Mouse (Mus musculus): Measurements from ENCODE around the gene Entpd1. TPM values are rescaled to one million over a fixed set of nuclear protein-coding genes. Genes with fewer than 3 reads are reported as not detected.

The Entpd1 gene
- polyA plus RNA-seq, 1 experiment from 2014 or later = 6.6 TPM

DNA sequence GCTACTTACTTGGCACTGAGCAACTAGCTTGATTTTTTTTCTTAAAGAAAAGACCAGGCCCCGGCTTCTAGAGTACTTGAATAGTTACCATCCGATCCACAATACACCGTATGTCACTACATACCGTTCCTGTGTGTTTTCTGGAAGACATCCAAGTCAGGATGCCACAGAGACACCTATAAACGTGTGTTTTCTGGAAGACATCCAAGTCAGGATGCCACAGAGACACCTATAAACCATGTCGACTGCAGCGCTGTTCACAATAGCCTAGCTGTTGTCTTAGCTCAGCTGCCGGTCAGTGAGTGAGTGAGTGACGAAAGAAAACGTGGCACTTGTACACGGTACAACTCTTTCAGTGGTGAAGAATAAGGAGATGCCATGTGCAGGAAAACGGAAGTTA is 13.8 kb downstream of the Entpd1 start:
- no peak for DNase-seq (ENCODE audit: low spot score)

DNA sequence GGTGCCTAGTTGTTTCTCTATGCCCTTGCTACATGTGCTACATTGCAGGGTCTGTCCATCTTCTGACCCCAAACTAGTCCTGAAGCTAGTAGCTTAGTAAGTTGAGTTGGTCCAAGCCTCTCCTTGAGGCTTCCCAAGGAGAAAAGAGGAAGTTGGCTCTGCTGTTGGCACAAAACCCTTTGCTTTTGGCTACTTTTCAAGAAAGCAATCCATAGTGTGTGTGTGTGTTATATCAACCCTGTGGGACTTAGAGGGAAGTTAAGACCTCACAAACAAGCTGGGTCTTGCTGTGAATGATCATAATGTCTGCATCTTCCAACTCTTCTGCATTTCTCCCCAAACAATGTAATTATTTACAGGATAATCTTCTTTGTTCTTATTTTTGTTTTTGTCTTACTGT is 16.8 kb downstream of the Entpd1 start:
- no peak for DNase-seq (ENCODE audit: low spot score)

DNA sequence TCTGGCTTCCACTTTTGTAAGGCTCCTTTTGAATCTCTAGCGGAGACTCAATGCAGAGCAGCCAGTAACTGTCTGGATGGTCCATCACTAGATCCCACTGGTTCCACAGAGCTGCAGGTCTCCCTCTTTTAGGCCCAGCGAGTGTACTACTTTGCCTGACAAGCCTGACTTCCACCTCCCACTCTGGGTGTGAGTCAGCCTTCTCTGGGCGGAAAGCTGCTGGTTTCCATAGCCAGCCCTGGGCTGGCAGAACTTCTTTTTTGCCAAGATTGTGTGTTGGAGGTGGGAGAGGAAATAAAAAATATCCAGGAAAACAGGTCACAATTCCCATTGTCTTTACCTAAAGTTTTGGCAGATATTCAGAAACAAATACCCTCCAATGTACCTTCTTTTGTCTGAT is 17.9 kb downstream of the Entpd1 start:
- no peak for DNase-seq (ENCODE audit: low spot score)

GRCm38 (mm10) chr19:40630606-40631005 is 18.4 kb downstream of the Entpd1 start:
- DNase-seq (ENCODE audit: low spot score) = no peak

DNA sequence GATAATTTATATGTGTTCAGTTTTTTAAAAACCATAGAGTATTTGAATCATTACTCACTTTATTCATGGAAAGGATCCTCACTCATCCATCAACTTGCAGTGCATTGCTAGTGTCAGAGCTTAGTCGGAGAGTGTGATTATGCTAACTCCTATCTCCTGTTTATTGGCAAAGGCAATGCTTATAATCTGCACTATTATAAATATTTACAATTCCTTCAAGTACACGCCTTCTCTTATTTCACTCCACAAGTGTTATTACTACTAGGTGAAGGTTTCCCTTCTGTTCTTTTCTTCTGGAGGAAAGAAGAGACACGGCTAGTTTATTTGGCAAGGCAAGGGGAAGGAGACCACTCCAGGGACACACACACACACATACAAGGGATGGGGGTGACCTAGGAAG is 20.0 kb downstream of the Entpd1 start:
- DNase-seq (ENCODE audit: low spot score) = no peak

DNA sequence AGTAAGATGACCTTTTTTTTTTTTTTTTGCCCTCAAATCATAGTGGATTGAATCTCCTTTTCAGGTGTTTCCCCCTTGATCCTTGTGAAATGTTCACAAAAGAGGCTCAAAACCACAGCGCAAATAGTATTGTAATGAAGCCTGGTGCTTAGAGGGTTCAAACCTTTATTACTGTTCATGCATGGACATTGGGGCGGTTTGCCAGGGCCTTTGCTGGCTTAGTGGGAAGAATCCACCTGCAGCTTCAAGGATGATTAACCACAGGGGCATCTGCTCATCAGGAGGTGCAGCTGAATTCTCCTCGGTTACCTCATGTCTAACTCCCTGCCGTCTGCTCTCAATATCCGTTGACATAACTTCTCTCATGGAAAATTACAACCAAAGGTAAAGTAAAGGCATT is 20.5 kb downstream of the Entpd1 start:
- no peak for DNase-seq (ENCODE audit: low spot score)

DNA sequence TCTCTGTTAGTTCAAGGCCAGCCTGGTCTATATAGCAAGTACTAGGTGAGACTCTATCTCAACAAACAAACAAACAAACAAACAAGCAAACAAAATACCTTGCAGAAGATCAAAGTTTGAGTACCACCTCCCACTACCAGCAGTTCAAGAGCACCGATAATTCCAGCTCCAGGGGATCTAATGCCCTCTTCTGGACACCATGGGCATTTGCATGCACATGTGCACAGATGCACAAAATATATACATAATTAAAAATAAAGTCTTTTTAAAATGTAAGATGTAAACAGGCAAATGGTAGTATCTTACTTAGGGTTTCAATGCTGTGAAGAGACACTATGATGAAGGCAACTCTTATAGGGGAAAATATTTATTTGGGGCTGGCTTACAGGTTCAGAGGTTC is 21.0 kb downstream of the Entpd1 start:
- no peak for DNase-seq (ENCODE audit: low spot score)

DNA sequence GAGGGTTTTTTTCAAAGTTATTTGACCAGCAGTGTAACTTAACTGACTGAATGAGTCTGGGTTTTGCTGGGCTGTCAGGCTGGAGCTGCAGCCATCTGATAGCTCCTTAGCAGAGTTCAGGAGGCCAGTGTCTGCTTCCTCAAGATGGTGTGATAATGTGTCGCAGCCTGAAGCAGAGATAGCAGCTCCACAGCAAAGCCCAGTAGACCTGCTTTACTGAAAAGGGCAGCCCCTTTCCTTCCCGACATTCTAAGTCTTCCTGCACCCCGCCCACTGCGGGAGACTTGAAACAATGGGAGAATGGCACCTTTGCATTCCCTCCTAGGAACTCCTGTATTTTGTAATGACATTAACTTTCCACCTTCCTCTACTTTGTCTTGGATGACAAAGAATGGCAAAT is 24.9 kb downstream of the Entpd1 start:
- DNase-seq (ENCODE audit: low spot score) = no peak

GRCm38 (mm10) chr19:40637601-40638000 is 25.4 kb downstream of the Entpd1 start:
- DNase-seq (ENCODE audit: low spot score) = no peak

GRCm38 (mm10) chr19:40638582-40638981 is 26.4 kb downstream of the Entpd1 start:
- DNase-seq (ENCODE audit: low spot score) = no peak

DNA sequence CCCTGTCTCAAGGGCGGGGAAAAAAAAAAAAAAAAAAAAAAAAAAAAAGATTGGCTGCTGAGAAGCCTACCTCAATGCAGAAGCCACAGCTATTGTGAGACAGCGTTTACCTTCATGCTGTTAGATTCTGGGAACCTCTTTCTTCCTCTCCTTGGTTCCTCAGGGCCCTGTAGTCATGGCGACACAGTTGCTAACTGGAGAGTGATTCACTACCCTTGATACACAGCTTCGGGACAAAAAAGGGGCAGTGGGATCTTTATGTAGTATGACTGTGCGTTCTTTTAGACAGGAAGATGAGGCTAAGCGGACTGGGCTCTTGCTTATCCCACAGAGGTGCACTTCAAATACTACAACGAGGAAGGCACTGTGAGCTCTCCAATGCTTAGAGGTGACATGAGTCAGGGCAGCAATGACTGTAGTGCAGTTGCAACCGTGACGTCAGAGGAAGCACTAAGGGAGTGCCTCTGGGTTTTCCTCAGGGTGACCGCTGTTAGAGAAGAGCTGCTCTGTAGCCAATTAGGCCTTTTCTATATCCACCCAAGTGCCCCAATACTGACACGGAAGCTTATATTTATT is 27.7 kb downstream of the Entpd1 start:
- DNase-seq (ENCODE audit: low spot score) = no peak

DNA sequence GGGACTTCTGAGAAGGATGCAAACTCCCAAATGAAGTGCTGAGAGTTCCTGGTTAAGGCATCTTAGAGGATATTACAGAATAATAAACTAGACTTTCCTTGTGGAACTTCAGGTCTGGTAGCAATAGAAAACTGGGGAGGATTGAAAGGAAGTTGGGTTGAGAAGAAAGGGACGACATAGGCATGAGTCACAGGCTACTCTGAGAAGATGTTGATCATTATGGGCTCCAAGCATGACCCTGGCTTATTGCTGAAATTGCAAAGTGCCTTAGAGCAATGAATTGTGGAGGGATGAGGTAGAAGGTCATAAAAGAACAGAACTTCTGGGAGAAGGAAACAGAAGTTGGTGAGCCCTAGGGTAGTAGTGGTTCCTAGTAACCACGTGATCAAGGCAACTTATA is 28.6 kb downstream of the Entpd1 start:
- no peak for DNase-seq (ENCODE audit: low spot score)

GRCm38 (mm10) chr19:40643846-40644245 is 31.7 kb downstream of the Entpd1 start:
- no peak for DNase-seq (ENCODE audit: low spot score)

GRCm38 (mm10) chr19:40646379-40646778 is 34.2 kb downstream of the Entpd1 start:
- no peak for DNase-seq (ENCODE audit: low spot score)

GRCm38 (mm10) chr19:40647319-40648158 is 35.4 kb downstream of the Entpd1 start:
- DNase-seq (ENCODE audit: low spot score) = no peak

- DNase-seq (ENCODE audit: low spot score) = no peak
Measured at GRCm38 (mm10) chr19:40650090-40650489, 37.9 kb downstream of the Entpd1 start.

DNA sequence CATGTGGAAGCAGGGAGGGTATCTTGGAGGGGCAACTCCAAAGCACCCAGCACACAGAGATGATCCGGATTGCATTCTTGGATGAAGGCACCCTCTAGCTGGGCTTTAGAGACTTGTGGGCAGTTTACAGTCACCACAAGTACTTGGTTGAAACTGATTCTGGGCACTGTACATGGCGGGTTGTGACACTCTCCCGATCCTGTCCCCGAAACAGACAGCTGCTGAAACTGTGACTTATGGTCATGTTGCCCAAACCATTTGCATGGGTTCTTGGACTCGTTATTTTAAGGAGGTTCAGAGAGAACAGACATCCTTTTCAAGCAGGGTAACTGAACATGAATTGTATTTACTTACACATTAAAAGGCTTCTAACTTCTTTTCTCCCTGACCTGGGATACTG is 44.0 kb downstream of the Entpd1 start:
- no peak for DNase-seq (ENCODE audit: low spot score)

- DNase-seq (ENCODE audit: low spot score) = no peak
Measured at GRCm38 (mm10) chr19:40658281-40658680, 46.1 kb downstream of the Entpd1 start.

GRCm38 (mm10) chr19:40658935-40659334 is 46.8 kb downstream of the Entpd1 start:
- DNase-seq (ENCODE audit: low spot score) = no peak

- DNase-seq (ENCODE audit: low spot score) = peak; percentile 20
Measured at GRCm38 (mm10) chr19:40659651-40660478, 47.7 kb downstream of the Entpd1 start.

GRCm38 (mm10) chr19:40660510-40660909 is 48.3 kb downstream of the Entpd1 start:
- DNase-seq (ENCODE audit: low spot score) = no peak

DNA sequence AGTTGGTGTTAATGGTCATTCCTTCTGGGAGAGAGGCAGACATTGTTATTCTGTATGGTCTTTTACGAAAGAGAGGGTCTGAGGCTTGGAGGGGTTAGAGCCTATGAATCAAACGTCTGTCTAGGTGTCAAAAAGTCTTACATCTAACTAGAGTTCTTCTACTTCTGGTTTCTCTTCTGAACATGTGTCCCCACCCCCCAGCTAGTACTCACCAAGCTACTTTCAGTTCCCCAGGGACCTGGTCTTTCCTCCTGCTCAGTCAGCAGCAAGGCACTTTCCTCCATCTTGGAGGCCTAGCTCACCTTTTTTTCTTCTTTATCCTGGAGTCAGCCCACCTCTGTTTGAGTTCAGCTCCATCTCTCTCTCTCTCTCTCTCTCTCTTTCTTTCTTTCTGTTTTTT is 48.9 kb downstream of the Entpd1 start:
- DNase-seq (ENCODE audit: low spot score) = no peak

Measured in thymus, postnatal 0 days (tissue).